Mouse (Mus musculus): ENCODE data around the gene Ninl.

Ninl gene

GRCm38 (mm10) chr2:150976871-150977270 is 62.3 kb downstream of the Ninl start:
- TF ChIP-seq GATA4 (IDR thresholded peaks at IDR 0.05; ENCODE audit: insufficient replicate concordance, low read length) = no peak

DNA sequence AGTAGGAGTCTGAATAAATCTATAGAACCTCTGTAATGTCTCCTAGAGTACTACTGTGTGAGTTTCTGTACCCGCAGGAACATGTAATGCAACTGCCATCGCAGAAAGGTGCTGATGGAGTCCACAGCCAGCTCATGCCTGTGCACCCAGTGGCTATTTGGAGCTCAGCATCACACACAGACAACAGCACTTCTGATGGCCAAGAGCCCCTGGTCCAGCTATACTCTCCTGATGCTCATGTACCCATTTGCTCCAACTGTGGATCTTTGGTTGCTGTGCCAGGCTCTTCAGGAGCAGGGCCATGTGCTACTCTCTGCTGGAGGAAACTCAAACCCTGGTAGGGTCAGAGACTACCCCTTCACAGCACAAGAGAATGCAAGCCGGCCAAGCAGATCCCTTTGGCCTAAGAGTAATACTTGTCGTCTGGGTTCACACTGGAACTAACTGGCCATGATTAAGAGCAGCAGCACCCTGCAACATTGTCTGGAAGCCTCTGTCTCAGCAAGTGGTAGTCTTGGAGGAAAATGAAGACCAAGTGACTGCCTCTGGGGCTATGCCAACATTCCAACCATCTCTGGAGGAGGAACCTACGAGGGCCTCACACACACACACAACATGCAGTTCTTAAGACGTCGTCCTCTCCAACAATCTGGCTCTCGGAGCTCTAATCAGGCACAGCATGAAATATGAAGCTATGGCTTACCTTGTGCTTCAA is 65.6 kb downstream of the Ninl start:
- no peak for TF ChIP-seq GATA4 (IDR thresholded peaks at IDR 0.05; ENCODE audit: insufficient replicate concordance, low read length)

GRCm38 (mm10) chr2:150972681-150973080 is 66.5 kb downstream of the Ninl start:
- TF ChIP-seq GATA4 (IDR thresholded peaks at IDR 0.05; ENCODE audit: insufficient replicate concordance, low read length) = no peak

DNA sequence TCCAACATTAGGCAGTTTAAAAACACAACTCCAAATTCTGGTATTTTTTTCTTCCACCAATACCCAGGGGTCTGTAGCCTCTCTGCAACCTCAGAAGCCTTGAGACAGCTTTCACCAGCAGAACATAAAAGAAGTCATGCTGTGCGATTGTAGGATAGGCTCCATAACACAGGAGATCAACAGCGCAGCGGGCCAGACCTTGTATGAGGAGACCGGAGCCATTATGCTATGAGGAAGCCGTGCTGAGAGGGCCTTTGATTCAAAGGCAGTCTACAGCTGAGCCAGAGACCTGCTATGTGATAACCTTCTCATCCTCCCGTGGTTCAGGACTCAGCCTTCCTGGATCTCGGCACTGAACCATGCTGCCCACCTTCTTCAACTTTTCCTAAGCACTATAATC is 67.3 kb downstream of the Ninl start:
- no peak for TF ChIP-seq GATA4 (IDR thresholded peaks at IDR 0.05; ENCODE audit: insufficient replicate concordance, low read length)

DNA sequence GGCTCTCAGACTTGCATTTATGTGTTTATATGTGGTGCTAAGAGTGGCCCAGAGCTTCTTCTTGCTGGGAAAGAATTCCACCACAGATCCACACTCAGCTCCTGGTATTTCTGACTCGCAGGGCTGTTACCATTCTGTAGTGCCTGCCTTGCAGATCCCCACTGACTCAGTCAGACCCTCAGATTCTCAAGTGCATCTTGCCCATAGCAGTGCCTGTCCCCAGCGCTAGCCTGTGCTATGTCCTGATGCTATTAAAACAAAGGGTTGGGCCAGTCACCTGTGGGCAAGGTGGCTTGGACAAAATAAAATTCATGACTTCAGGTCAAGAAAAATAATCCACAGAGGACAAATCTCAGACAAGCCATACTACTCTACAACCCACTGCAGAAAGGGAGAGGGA is 70.0 kb downstream of the Ninl start:
- no peak for TF ChIP-seq GATA4 (IDR thresholded peaks at IDR 0.05; ENCODE audit: insufficient replicate concordance, low read length)

DNA sequence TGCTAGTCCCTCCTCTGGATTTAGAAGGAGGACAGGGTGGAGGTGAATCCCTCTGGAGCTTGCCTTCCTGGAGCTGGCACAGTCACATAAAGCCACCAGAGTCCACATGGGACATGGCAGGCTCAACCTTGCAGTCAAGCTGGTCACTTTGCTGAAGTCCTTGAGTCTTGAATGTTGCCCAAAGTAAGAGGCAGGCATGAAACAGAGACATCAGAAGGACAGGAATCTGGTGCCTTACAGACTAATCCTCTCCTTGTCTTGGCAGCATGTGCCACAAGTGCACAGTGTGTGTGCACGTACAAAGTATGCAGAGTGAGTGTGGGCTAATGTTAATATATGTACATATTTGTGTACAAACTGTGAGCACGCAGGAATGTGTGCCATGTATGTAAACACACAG is 71.7 kb downstream of the Ninl start:
- no peak for TF ChIP-seq GATA4 (IDR thresholded peaks at IDR 0.05; ENCODE audit: insufficient replicate concordance, low read length)

DNA sequence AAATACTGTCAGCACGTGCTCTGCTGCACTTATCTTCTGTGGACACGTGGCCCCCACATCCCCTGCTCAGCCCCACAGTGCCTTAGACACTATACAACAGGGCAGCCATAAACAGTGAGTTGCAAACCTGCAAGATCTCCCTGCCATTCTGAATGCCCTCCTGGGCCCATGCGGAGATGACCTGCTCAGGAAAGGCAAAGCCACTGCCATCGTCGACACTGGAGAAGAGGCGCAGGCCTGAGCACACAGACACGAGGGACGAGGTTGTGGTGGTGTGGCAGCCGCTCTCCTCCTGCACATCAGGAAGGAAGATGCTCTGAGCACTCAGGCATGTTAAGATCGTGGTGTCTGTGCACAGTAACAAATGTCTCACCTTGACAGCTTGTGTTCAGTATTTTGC is 73.2 kb downstream of the Ninl start:
- no peak for TF ChIP-seq GATA4 (IDR thresholded peaks at IDR 0.05; ENCODE audit: insufficient replicate concordance, low read length)

- no peak for TF ChIP-seq GATA4 (IDR thresholded peaks at IDR 0.05; ENCODE audit: insufficient replicate concordance, low read length)
Observed at GRCm38 (mm10) chr2:150964641-150965040, 74.5 kb downstream of the Ninl start.

GRCm38 (mm10) chr2:150963246-150963645 is 75.9 kb downstream of the Ninl start:
- no peak for TF ChIP-seq GATA4 (IDR thresholded peaks at IDR 0.05; ENCODE audit: insufficient replicate concordance, low read length)

DNA sequence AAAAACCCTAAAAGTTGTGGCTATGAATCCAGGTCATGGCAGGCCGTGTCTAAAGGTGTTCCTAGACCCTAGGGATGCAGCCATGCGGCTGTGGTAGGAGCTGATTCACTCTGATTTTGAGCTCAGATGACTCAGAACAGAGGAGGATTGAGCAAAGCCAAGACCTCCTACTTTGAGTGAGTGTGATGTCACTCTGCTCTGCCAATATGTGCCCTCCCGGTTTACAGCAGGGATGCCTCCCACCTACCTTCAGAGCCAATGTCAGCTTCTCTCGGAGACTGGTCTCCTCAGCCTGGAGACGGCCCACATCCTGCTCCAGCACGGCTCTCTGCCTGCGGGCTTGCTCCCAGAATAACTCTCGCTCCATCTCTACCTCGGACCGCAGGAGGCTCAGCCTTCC is 79.7 kb downstream of the Ninl start:
- TF ChIP-seq GATA4 (IDR thresholded peaks at IDR 0.05; ENCODE audit: insufficient replicate concordance, low read length) = no peak

- no peak for TF ChIP-seq GATA4 (IDR thresholded peaks at IDR 0.05; ENCODE audit: insufficient replicate concordance, low read length)
Observed at GRCm38 (mm10) chr2:150955859-150956258, 83.3 kb downstream of the Ninl start.

DNA sequence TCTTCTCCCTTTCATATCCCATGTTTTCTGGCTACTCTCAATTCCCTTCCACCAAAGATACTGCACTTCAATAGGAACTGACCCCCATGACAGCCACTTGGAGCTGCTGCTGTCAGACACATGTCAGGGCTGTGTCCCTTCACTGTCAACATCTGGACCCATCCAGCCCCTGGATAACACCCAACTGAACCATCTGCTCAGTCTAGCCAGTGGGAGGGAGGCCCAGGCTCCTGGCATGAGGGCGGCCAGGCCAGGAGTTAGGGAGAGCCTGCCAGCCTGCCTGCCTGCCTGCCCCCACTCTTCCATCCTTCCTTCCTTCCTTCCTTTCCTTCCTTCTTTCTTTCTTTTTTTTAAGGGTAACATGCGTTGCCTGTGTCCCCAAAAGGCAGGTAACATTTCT is 88.0 kb downstream of the Ninl start:
- no peak for TF ChIP-seq GATA4 (IDR thresholded peaks at IDR 0.05; ENCODE audit: insufficient replicate concordance, low read length)

DNA sequence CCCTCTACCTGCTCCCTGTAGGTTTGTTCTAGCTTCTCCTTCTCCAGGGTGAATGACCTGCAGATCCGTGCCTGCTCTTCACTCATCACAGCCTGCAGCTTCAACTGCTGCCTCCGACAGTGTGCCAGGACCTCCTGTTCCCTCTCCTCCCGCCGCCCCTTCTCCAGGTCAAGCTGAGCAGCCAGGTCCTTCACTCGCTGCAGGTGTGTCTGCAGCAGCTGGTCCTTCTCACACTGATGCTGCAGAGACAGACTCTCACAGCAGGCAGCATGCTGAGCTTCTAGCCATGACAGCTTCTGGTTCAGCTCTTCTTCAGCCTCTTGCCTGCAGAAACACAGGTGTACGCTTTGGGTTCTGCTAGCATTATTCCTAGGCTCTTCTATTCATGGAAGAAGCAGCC is 89.1 kb downstream of the Ninl start:
- TF ChIP-seq GATA4 (IDR thresholded peaks at IDR 0.05; ENCODE audit: insufficient replicate concordance, low read length) = no peak

DNA sequence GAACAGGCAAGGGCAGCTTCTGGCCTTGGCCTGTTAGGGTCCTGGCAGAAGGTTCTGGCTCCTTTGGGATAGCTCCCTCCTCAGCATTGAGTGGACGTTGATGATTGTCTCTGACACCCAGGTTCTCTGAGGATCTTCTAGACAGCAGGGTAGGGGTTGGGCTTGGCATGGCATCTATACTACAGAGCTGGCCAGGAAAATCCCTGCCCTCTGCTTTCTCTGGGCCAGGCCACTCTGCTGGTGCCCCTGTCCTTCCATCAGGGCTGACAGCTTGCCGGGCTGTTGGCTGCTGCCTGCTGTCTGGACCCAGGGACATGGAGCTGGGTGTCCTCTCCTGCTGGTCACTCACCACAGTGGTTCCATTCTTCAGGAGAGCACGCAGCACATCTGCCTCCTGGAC is 89.5 kb downstream of the Ninl start:
- TF ChIP-seq GATA4 (IDR thresholded peaks at IDR 0.05; ENCODE audit: insufficient replicate concordance, low read length) = no peak

GRCm38 (mm10) chr2:150948786-150949185 is 90.4 kb downstream of the Ninl start:
- TF ChIP-seq GATA4 (IDR thresholded peaks at IDR 0.05; ENCODE audit: insufficient replicate concordance, low read length) = no peak

DNA sequence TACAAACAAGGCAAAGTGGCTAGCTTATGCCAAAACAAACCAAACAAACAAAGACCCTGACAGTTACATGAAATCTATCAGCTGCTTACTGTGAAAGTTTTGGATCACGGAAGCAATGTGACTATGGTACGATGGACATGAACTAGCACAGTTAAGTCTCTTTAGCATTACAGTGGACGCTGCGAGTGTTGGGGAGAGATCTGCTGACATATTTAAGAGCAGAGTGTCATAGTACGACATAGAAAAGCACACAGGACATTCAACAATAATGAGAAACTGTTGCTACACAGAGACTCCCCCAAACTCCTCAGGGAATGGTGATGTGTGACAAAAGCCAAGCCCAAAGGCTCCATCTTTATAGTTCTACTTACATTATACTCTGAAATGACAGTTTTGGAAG is 95.2 kb downstream of the Ninl start:
- no peak for TF ChIP-seq GATA4 (IDR thresholded peaks at IDR 0.05; ENCODE audit: insufficient replicate concordance, low read length)

DNA sequence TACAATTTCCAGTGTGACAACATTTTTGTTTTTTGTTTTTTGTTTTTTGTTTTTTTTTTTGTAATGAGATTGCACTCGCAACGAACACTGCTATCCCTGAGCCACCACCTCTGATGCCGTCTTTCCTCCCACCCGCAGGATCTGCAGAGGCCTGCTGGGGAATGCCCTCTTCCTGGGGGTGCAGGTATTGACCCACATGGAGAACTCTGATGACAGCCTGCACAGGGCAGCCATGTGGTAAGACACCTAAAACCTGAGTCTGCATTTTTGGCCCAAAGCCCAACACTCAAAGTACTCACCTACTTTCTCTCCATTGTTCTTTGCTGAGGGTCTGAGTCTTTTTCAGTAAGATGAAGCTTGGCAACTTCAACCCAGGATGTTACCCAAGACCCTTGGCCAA is 104.5 kb downstream of the Ninl start:
- TF ChIP-seq GATA4 (IDR thresholded peaks at IDR 0.05; ENCODE audit: insufficient replicate concordance, low read length) = no peak

Measured in liver, adult (tissue).